In the genomic region with DNA sequence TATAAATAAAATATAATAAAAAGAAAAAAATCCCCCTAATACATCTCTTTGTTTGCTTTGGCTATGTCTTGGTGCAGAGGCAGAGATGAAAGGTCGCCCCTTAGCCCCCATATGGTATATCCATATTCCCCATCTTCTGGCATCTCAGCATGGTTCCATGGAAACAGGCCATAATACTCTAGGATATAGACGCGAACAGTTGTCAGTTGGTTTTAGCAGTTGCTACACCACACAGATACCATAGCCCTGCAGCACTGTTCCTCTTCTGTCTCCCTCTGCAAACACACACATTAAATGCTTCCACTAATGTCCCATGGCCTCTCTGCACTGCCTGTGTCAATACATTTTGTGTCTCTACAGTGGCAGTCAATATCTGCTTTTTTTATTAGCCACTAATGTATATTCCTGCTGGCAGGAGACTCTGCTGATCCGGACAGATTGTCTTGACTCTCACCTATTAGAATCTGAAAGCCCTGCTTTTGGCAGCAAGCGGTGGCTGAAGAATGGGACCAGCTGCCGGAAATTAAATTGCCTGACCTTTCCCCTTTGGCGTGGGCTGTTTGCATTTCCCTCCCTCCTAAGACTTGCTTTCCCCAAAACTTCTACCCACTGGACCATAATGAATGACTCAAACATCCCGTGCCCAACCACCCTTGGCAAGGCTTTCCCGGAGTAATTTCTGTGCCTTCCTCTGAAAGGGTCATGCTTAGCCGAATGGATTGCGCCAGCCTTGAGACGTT, we compare ENCODE assay signal across 11 mouse cellular contexts. TPM values are rescaled to one million over a fixed set of nuclear protein-coding genes. Genes with fewer than 3 reads are reported as not detected.
DNase-seq lines count a peak whose midpoint lies in the region; ATAC-seq lines count a peak whose summit lies in the region.
"Had no signal": no experiment of that assay in that cellular context is flagged by ENCODE, and none has a peak within 500 bp of the region (broad histone marks: within the 10 kb centered on the region; RNA-seq: fewer than 3 reads in every experiment).

No protein-coding gene starts in this region.

- DNase-seq in ES-CJ7 (ENCODE audit: low read depth, low spot score), result peak; percentile 14
- DNase-seq in cerebellum, adult 18-20 months, result peak; percentile 26 to 33
- peak; percentile 17 for DNase-seq in forelimb bud, embryonic 11.5 days (ENCODE audit: low read depth, low spot score)
- peak; percentile 25 for DNase-seq in lung, postnatal 14 days
- DNase-seq in urinary bladder, postnatal 14 days (ENCODE audit: low spot score), result no peak
- no peak for DNase-seq in frontal cortex, postnatal 14 days (ENCODE audit: low spot score in 2 of 2)
- DNase-seq in adrenal gland, adult 18-20 months (ENCODE audit: low spot score in 2 of 2), result no peak

- WGBS in intestine, embryonic 16.5 days, result 65% methylated on average over 12 of the region's 12 CpGs

- ATAC-seq in intestine, embryonic 16.5 days, result no peak

- no peaks in the 10 kb centered on the region for H3K27me3 ChIP-seq in intestine, embryonic 16.5 days (replicated peaks; ENCODE audit: control insufficient read depth, insufficient read depth, low read length)
- H3K27me3 ChIP-seq: limb, embryonic 15.5 days; stomach, embryonic 15.5 days had no signal

- no peak overlapping the region for H3K27ac ChIP-seq in intestine, embryonic 16.5 days (ENCODE audit: low read length)
- H3K27ac ChIP-seq: limb, embryonic 15.5 days; stomach, embryonic 15.5 days had no signal

- H3K36me3 ChIP-seq in intestine, embryonic 16.5 days (ENCODE audit: control insufficient read depth, insufficient read depth, low read length), result no peaks in the 10 kb centered on the region
- H3K36me3 ChIP-seq: limb, embryonic 15.5 days; stomach, embryonic 15.5 days had no signal

- no peak overlapping the region for H3K9ac ChIP-seq in intestine, embryonic 16.5 days (ENCODE audit: low read depth, low read length)
- H3K9ac ChIP-seq: limb, embryonic 15.5 days; stomach, embryonic 15.5 days had no signal

- no peak overlapping the region for H3K4me2 ChIP-seq in intestine, embryonic 16.5 days (ENCODE audit: low read depth, low read length)
- H3K4me2 ChIP-seq: limb, embryonic 15.5 days; stomach, embryonic 15.5 days had no signal

- H3K9me3 ChIP-seq in intestine, embryonic 16.5 days (ENCODE audit: control insufficient read depth, low read length), result no peaks in the 10 kb centered on the region
- H3K9me3 ChIP-seq: limb, embryonic 15.5 days; stomach, embryonic 15.5 days had no signal

- H3K4me1 ChIP-seq in intestine, embryonic 16.5 days (ENCODE audit: control insufficient read depth, insufficient read depth, low read length), result no peaks in the 10 kb centered on the region
- H3K4me1 ChIP-seq: limb, embryonic 15.5 days; stomach, embryonic 15.5 days had no signal

- H3K4me3 ChIP-seq in intestine, embryonic 16.5 days (ENCODE audit: low read length), result no peak overlapping the region
- H3K4me3 ChIP-seq: limb, embryonic 15.5 days; stomach, embryonic 15.5 days had no signal

RNA-seq across cellular contexts. Expression of a gene that starts 39.1 kb away (rescaled TPM):
- 0.11 and 0.23 TPM in 2 replicates for polyA plus RNA-seq in intestine, embryonic 16.5 days (2015; fragmentation: Nextera tagmentation; extraction: Ambion mirVana)
- not detected for total RNA-seq in adrenal gland, adult 18-20 months (2021)
- total RNA-seq: neutrophil, adult 5-6 weeks had no signal

Comparison
In these comparisons a context has a peak if more than half of its experiments do, and no peak if none do; other contexts are left out.
1. DNase-seq: peak in ES-CJ7 (single experiment), cerebellum, adult 18-20 months (2 of 2), forelimb bud, embryonic 11.5 days (single experiment) and lung, postnatal 14 days (single experiment); none in urinary bladder, postnatal 14 days (single experiment), frontal cortex, postnatal 14 days (0 of 2) and adrenal gland, adult 18-20 months (0 of 2).